Mouse (Mus musculus): ENCODE data around the gene Tmem144.

The Tmem144 gene

GRCm38 (mm10) chr3:79864824-79865223 is 12.3 kb upstream of the Tmem144 start:
- DNase-seq (ENCODE audit: low spot score) = no peak

DNA sequence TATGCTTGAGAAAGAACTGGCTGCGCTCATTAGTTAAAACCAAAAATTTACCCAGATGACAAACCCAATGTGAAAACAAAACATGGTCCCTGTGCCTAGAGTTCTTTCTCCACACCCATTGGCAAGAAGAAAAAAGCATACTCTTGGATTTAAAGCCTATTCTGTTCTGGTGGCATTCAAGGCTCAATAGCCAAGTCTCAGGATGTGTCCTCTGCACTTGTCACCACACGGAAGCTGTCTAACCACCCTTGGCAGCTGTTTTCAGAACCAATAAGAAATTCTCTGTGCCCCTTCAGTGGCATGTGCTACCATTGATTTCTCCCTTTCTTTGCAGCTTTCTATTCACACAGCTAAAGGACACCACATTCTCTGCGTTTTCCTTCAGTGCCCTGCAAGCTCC is 5.6 kb upstream of the Tmem144 start:
- no peak for DNase-seq (ENCODE audit: low spot score)

GRCm38 (mm10) chr3:79857780-79858179 is 5.2 kb upstream of the Tmem144 start:
- no peak for DNase-seq (ENCODE audit: low spot score)

DNA sequence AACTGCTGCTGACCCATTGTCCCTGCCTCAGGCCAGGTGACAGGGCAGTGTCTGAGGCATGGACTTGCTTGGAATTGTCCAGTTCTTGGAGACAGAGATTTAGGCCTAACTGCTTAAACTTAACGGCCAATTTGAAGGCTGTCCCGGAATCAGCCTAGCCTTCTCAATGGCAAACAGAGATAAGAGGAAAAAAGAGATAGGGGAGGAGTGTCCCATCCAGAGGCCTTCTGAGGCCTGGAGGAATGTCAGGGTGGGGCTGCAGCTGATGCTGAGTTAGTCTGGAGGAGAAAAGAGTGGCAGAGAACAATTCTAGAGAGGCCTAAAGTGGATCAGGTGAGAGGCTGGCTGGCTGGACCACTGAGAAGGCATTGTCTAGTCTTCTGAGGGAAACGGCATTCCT is 465 bp downstream of the Tmem144 start:
- DNase-seq (ENCODE audit: low spot score) = no peak

DNA sequence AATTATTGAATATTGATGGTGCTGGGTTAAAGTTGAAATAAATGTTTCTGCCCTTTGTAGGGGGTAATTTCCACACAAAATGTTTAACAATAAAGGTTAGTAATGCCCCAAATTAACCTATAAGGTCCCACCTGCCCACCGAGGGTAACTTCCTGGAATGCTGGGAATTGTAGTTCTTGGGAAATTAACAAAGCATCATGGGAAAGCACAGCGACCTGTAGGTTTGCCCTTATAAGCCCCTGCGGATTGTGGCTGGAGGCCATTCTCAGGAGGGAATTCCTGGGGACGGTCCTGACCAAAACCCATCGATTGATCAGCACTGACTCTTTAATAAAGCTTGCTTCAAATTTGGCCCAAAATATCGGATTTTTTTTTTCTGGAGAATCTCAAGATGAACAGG is 1.9 kb downstream of the Tmem144 start:
- DNase-seq (ENCODE audit: low spot score) = no peak

DNA sequence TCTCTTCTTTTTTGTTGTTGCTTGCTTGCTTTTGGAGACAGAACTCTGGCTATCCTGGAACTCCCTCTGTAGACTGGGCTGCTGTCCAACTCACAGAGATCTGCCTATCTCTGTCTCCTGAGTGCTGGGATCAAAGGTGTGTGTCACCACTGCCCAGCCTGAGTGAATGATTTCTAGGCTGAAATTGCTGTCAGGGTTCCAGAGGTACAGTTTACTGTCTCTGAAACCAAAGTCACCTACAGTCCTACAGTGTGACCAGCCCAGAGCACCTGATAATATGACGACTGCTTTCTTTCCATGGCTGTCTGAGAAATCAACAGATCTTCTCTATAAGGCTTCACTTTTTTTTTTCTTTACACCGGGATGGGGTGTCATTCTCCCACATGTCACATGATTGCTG is 3.0 kb downstream of the Tmem144 start:
- DNase-seq (ENCODE audit: low spot score) = no peak

DNA sequence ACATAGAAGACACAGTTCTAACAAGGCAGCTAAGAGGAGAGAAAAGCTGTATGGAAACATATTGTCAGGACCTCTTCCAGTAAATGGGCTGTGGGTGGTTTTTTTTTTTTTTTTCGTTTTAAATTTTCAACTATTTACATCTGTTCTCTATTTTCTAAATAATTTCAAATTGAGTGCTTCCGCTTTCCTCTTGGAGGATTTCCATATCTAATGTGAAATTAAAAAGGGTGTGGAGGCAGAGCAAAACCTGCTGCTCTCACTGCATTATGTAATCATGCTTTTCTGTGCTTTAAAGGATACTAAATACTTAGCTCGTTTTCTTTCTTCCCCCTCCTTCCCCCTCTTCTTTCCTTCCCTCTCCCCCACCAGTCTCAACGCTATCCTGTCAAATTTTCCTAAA is 3.7 kb downstream of the Tmem144 start:
- DNase-seq (ENCODE audit: low spot score) = no peak

- DNase-seq (ENCODE audit: low spot score) = no peak
These were observed 5.9 kb downstream of the Tmem144 start for GRCm38 (mm10) chr3:79846633-79847032.

DNA sequence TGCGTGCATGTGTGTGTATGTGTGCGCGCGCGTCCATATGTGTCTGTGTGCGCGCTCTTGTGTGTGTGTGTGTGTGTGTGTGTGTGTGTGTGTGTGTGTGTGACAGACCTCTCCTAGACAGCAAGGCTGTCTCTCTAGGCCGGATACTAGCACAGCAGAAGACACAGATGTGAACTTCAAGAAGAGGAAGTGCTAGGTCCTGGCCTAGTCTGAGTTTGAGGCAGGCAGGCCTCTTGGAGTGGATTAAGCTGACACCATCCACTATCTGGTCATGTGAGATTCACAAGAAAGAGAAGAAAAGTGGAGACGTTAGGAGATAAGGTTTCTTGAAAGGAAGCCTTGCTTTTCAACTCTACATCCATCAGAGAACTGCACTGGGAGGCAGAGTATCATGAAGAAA is 8.6 kb downstream of the Tmem144 start:
- no peak for DNase-seq (ENCODE audit: low spot score)

DNA sequence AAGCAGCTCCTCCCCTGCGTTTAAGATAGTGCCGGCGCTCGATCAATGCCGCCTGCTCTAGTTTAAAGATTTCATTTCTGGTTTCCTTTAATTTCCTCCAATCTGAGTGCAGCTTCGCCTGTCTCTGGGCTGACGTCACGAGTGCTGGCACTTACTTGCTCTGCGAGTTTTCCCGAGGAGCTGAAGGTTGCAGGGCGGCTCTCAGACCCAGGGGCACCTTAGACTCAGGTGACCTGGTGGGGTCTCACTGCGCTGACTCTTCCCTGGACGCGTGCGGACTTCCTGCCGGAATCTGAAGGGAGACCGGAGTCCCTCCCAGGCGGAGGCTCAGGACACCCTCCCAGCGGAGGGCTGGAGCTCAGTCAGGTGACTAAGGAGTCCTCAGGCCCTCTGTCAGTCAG is 10.0 kb downstream of the Tmem144 start:
- no peak for DNase-seq (ENCODE audit: low spot score)

DNA sequence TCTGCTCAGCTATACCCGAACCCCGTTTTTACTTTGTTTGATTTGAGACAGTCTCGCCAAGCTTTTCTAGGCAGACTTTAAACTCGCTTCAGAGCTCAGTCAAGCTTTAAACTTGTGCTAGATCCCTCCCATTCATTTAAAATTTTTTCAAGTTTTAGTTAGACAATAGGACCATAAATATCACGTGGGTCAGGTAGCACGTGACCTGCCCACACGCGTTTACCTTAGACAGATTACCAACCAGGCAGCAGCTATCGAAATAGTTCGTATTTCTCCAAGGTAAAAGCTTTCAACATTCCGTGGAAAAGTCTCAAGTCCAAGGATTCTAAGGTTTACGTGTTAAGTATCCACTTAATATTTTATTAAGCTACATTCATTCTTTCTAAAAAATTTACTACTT is 10.4 kb downstream of the Tmem144 start:
- no peak for DNase-seq (ENCODE audit: low spot score)

DNA sequence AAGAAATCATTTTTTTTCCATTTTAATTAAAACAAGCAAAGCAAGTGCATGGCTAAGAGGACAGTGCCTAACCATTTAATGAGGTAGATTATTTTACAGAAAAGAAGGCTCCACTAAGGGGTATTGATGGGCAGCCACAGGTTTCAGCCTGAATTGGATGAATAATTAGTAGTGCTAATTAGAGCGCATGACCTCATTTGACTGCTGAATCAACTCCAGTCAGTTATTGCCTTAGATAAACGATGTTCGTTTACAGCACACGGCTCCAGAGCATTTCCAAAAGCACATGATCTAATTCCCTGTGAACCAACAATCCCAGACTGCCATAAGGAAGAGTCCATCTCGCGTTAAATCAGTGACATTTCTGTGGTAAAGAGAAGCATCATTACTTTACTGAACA is 11.1 kb downstream of the Tmem144 start:
- DNase-seq (ENCODE audit: low spot score) = no peak

GRCm38 (mm10) chr3:79838751-79839150 is 13.8 kb downstream of the Tmem144 start:
- DNase-seq (ENCODE audit: low spot score) = no peak

- DNase-seq (ENCODE audit: low spot score) = no peak
These were observed 23.3 kb downstream of the Tmem144 start for GRCm38 (mm10) chr3:79829289-79829688.

DNA sequence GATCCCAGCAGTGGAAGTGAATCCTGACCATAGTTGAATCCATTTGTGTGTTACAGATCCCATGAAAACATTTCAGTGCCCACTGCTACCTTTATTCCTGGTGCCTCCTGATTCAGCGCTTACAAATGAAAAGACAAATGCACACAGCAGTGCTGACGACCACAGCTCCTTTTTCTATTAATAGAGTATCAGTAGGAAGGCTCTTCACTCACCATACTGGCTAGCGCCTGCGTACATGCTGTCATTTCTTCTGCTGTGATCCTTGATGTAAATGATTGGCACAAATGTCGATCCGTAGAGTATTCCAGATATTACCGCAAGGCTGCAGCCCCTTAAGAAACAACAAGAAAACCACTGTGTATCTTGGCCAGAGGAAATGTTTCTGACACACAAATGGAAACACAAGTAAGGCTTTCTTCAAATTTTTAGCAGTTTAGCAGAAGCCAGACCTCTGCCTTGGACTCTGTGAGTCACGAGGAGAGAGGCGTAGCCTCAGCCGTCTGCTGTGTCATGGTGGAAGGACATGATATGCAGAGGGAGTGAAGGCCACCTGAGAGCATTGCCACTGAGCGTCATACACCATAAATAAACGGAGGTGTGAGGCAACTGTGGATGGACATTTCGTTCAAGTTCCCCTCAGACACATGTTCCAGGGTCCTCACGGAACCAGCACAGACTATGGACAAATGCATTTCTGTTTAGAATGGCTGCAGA is 27.3 kb downstream of the Tmem144 start:
- DNase-seq (ENCODE audit: low spot score) = no peak

- no peak for DNase-seq (ENCODE audit: low spot score)
These were observed 29.4 kb downstream of the Tmem144 start for GRCm38 (mm10) chr3:79823176-79823575.

DNA sequence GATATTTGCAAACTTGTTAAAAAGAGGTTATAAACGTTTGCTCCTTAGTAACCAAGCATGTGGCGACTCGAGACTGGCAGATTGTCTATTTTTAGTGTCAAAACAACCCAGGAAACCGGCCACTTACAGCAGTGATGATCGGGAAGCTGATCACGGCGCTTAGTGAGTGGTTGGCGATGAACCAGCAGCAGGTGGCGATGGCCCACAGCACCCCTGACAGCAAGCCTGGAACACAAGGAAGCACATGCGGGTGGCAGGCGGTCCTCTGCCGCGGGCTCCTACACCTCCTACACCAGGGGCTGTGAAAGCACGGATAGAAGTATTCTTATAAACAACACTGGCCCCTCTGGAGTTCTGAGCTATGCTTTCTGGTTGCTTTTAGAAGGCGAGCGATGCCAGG is 31.4 kb downstream of the Tmem144 start:
- no peak for DNase-seq (ENCODE audit: low spot score)

GRCm38 (mm10) chr3:79818202-79818995 is 34.2 kb downstream of the Tmem144 start:
- no peak for DNase-seq (ENCODE audit: low spot score)

DNA sequence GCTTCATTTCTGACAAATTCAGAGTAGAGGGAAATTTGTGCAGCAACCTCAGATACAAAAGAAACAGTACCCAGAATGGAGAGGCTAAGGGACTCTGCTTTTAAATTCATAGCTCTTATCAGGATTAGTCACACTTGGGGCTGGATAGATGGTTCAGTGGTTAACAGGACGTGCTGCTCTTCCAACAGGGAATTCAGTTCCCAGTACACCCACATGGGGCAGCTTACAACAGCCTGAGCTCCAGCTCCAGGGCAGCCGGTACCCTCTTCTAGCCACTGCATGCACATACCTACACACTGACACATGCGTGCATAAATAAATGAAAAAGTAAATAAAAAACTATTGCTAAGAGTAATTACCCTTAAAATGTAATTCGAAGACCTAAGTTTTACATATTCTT is 36.3 kb downstream of the Tmem144 start:
- DNase-seq (ENCODE audit: low spot score) = no peak

DNA sequence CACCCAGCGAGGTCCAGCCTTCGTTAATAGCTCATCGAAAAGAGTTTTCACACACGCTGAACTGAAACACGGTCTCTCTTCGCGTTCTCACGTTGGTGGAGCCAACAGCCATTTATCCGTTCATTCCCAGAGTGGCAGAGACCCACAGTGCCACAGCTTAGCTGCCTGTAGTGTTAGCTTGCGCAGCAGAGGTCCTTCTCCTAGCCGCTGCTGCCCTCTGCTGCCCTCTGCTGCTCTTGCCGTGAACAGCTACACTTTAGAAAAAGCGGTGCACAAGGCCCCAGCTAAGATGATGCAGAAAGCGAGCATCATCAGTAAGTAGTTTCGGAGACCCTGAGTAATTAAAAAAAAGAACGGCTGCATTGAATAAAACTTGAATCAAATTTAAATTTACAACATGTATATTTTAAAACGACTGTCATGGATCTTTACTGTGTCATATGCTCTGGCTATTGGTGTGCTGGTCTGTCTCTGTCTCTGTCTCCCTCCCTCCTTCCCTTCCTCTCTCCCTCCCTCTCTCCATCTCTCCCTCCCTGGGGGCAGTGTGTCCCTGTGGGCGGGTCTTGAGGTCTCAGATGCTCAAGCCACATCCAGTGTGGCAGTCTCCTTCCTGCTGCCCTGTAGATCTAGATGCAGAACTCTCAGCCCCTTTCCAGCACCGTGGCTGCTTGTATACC is 38.6 kb downstream of the Tmem144 start:
- DNase-seq (ENCODE audit: low spot score) = peak; percentile 42

DNA sequence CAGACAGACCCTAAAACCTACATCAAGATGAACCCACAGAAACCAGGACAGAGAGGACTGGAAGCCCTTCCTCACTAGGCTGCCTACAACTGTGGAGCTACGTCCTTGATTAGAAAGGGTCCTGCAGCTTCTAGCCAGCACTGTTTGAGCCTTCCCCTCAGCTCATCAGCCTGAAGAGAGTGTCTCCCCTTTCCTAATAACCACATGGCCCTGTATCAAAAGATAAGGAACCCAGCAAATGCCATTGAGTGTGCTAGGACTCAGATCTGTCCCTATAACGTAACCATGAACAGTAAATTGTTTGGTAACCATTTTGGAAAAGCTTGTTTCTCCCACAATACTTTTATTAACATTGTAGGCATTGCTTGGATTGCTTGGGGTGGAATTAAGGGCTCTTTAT is 40.5 kb downstream of the Tmem144 start:
- DNase-seq (ENCODE audit: low spot score) = no peak

GRCm38 (mm10) chr3:79811632-79812031 is 40.9 kb downstream of the Tmem144 start:
- DNase-seq (ENCODE audit: low spot score) = peak; percentile 31

DNA sequence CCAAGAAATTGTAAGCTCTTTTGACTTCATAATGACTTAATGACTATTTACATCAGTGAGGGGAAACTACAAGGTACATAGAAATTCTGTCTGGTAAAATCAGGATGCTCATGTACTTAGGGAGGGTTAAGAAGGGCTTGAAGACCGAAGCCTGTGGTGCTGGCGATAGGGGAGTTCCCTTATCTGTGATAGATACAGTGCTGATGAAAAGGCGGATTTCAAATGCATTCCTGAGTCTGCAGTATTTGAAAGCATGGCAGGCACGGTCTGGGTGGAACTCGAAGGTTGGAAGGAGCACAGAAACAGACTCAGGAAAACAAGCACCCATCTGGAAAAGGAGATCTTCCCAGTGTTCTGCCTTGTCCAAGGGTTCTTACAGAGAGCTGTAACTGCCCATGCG is 42.0 kb downstream of the Tmem144 start:
- no peak for DNase-seq (ENCODE audit: low spot score)

Data from MN1 (cell line).